Mouse (Mus musculus): ENCODE measurements around the gene Hspa2. TPM values are rescaled to one million over a fixed set of nuclear protein-coding genes. Genes with fewer than 3 reads are reported as not detected.

The Hspa2 gene
- polyA plus RNA-seq, 1 experiment from 2014 or later, result 6.0 TPM

- H3K4me3 ChIP-seq (ENCODE audit: low read depth, low read length), result no peak overlapping the region
- no peak for TF ChIP-seq CTCF (IDR thresholded peaks at IDR 0.05; ENCODE audit: low read depth)
- H3K9me3 ChIP-seq (ENCODE audit: low read depth, low read length), result no peaks in the 10 kb centered on the region
Measured at GRCm38 (mm10) chr12:76448127-76448526, 44.2 kb downstream of the Hspa2 start.

GRCm38 (mm10) chr12:76452203-76452602, 48.2 kb downstream of the Hspa2 start:
- peaks cover 2% of the 10 kb centered on the region; the same call in 1 of the 2 replicates for H3K4me1 ChIP-seq (ENCODE audit: insufficient read depth)
- 11% methylated on average over 2 of the region's 2 CpGs for WGBS
- H3K9me3 ChIP-seq (ENCODE audit: low read depth, low read length), result no peaks in the 10 kb centered on the region
- ATAC-seq (ENCODE audit: insufficient read depth), result no peak
- DNase-seq, result no peak
- H3K4me2 ChIP-seq, result no peak overlapping the region
- H3K36me3 ChIP-seq (ENCODE audit: insufficient read depth), result no peaks in the 10 kb centered on the region
- no peak overlapping the region for H3K4me3 ChIP-seq (ENCODE audit: low read depth, low read length)
- H3K27ac ChIP-seq (ENCODE audit: low read depth), result no peak overlapping the region
- H3K27me3 ChIP-seq (ENCODE audit: insufficient read depth, low read length), result no peaks in the 10 kb centered on the region
- no peak overlapping the region for H3K9ac ChIP-seq
- TF ChIP-seq CTCF (IDR thresholded peaks at IDR 0.05; ENCODE audit: low read depth), result no peak

More at GRCm38 (mm10) chr12:76448127-76448526, 44.2 kb downstream of the Hspa2 start:
- H3K27ac ChIP-seq (ENCODE audit: low read depth), result peak overlapping the region; percentile 50; the same call in 1 of the 2 replicates
- no peaks in the 10 kb centered on the region for H3K36me3 ChIP-seq (ENCODE audit: insufficient read depth)
- H3K4me2 ChIP-seq, result peak overlapping the region; percentile 49
- H3K27me3 ChIP-seq (ENCODE audit: insufficient read depth, low read length), result no peaks in the 10 kb centered on the region
- H3K9ac ChIP-seq, result peak overlapping the region; percentile 34; the same call in 1 of the 2 replicates
- H3K4me1 ChIP-seq (ENCODE audit: insufficient read depth), result peaks cover 2% of the 10 kb centered on the region; the same call in 1 of the 2 replicates
- DNase-seq (peak; percentile 33), ATAC-seq (ENCODE audit: insufficient read depth) (no peak)
- WGBS, result 43% methylated on average over 6 of the region's 6 CpGs

Other genes with a start within 250 kb of the Hspa2 start
- gene Esr2, start 226.9 kb upstream of the Hspa2 start, polyA plus RNA-seq (2014; fragmentation: Nextera tagmentation; extraction: Ambion mirVana), result 0.26 and 0.46 TPM in 2 replicates
- gene Tex21, start 157.4 kb upstream of the Hspa2 start, polyA plus RNA-seq (2014; fragmentation: Nextera tagmentation; extraction: Ambion mirVana), result not detected in 2 replicates
- gene Mthfd1, start 148.9 kb upstream of the Hspa2 start, polyA plus RNA-seq (2014; fragmentation: Nextera tagmentation; extraction: Ambion mirVana), result 99.8 and 104 TPM in 2 replicates
- 24.2 and 25.7 TPM in 2 replicates for gene Akap5, start 79.3 kb upstream of the Hspa2 start, polyA plus RNA-seq (2014; fragmentation: Nextera tagmentation; extraction: Ambion mirVana)
- gene Zbtb25, start 34.6 kb upstream of the Hspa2 start, polyA plus RNA-seq (2014; fragmentation: Nextera tagmentation; extraction: Ambion mirVana), result 18.4 and 19.4 TPM in 2 replicates
- gene Zbtb1, start 33.9 kb upstream of the Hspa2 start, polyA plus RNA-seq (2014; fragmentation: Nextera tagmentation; extraction: Ambion mirVana), result 12.6 and 13.2 TPM in 2 replicates
- gene Ppp1r36, start 13.4 kb downstream of the Hspa2 start, polyA plus RNA-seq (2014; fragmentation: Nextera tagmentation; extraction: Ambion mirVana), result 2.8 and 3.2 TPM in 2 replicates
- 9.0 and 9.7 TPM in 2 replicates for gene Plekhg3, start 126.7 kb downstream of the Hspa2 start, polyA plus RNA-seq (2014; fragmentation: Nextera tagmentation; extraction: Ambion mirVana)